Mouse (Mus musculus) thymus, postnatal 4 days (tissue): Measurements from ENCODE around the gene Kcnk4.
A peak's percentile ranks its signal among the peaks of the same experiment; 100 is the strongest.

Experiments used
- DNase-seq: peaks from one replicate; pipeline ENCODE4 v3.0.0; 2021

Kcnk4 gene

DNA sequence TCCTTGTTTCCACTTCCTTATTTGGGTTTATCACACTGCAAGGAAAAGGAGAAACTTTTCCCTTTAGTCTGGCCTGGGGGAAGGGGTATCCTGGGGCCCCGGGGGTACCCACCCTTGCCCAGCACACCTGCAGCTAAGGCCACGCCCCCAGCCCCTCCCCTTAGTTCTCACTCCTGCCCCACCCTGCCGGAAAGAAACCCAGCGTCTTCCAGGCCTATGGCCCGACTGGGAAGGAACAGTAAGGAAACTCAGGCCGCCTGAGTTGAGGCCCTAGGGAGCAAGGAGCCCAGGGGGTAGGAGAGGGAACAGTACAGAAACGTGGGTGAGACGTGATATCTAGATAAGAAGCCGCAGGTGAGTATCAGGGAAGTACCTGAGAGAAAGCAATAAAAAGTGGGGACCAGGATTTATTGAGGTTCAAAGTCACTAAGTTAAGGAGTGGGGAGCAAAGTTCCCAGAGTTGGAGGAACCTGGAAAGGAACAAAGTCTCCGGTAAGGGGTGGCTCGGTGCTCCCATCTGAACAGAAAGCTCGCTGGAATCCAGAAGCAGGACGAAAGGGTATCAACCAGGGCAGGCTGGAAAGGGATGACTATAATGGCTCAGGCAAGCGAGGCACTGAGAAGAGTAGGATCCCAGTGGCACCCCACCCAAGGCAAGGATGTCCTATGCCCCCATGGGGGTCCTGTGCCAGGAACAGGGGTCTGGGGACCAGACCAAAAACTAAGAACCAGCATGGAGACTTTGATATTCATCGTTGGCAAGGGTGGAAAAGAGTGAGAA, 34.4 kb upstream of the Kcnk4 start:
- DNase-seq, result peak; percentile 76

- DNase-seq, result no peak
Measured at GRCm38 (mm10) chr19:6956461-6956860, 22.1 kb upstream of the Kcnk4 start.

DNA sequence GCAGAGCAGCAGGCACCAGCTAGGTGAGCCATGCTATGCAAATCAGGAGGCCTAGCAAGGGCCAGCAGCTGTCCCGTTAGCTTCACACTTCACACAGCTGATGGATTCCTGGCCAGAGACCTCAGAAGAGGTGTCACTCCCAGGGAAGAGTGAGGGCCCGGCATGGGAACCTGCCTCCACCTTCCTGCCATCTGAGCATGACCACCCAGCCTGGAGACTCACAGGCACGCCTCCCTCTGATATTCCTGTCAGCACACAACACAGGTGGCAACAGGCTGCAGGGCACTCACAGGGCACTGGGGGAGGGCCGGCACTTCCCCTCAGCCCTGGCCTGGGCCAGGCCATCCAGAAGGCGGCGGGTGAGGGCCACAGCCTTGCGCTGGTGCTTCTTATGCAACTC, 21.1 kb upstream of the Kcnk4 start:
- DNase-seq, result no peak

DNA sequence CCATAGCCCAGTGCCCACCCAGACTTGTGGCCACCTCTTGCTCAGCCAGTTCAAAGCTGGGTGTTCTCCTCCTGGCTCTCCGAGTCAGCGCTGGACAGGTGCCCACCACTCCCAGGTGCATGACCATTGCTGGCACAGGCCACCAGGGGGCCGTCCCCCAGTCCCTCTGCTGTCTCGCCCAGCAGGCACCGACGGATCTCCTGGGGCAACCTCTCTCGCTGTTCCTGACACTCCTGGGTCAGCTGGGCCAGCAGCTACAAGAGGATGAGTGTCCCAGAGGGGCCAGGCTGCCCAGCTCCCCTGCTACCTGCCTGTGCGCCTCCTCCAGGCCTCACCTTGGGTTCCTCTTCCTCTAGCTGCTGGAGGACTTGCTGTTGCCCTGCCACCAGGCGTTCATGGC, 19.7 kb upstream of the Kcnk4 start:
- peak; percentile 67 for DNase-seq

GRCm38 (mm10) chr19:6952712-6953037, 18.4 kb upstream of the Kcnk4 start:
- DNase-seq, result peak; percentile 58

GRCm38 (mm10) chr19:6951994-6952711, 17.8 kb upstream of the Kcnk4 start:
- DNase-seq, result peak; percentile 74

DNA sequence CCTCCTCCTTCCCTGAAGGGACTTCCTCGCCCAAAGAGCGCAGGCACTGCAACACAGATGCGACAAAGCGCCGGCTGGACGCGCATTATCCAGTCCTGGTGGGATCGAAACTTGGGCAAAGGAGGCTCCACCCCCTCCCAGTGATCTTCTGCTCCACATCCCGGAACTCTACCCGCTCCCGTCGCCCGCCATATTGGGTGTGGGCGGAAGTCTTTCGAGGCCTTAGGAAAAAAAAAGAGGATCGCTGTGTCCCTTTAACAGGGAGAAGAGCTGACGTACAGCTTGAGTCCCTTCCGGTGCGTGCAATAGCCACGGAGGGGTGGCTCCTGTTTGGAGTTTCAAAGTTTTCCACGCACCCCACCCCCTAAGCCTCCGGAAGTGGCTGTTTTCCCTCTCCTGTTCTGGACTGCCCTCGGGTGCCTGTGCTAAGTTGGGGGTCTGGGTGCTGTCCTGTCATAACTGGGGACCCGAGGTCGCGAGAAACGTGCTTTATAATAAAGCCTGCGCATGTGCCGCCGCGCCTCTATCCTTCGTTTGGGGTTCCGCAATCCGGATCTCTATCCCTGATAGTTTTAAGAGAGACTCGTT, 17.2 kb upstream of the Kcnk4 start:
- peak; percentile 84 for DNase-seq

GRCm38 (mm10) chr19:6950613-6951153, 16.4 kb upstream of the Kcnk4 start:
- peak; percentile 64 for DNase-seq

DNA sequence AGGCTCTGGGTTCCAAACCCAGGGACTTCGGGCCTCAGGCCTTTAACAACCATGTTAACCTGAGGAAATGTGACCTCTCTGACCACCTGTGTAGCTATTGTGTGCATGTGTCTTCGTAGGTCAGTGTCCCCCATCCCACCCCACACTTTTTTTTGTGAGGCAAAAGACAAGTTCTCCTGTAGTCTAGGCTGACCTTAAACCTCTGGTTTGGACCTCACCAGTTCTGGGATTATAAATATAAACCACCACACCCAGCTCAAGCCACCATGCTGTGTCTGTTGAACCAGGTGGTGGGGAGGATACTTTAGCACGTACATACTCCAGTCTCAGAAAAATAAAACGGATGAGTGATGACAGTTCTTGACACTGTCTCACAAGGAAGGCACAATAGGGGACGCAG, 15.6 kb upstream of the Kcnk4 start:
- DNase-seq, result no peak

- no peak for DNase-seq
Measured at GRCm38 (mm10) chr19:6949532-6949931, 15.2 kb upstream of the Kcnk4 start.

- DNase-seq, result no peak
Measured at GRCm38 (mm10) chr19:6948186-6948585, 13.9 kb upstream of the Kcnk4 start.

GRCm38 (mm10) chr19:6947742-6948141, 13.4 kb upstream of the Kcnk4 start:
- no peak for DNase-seq

DNA sequence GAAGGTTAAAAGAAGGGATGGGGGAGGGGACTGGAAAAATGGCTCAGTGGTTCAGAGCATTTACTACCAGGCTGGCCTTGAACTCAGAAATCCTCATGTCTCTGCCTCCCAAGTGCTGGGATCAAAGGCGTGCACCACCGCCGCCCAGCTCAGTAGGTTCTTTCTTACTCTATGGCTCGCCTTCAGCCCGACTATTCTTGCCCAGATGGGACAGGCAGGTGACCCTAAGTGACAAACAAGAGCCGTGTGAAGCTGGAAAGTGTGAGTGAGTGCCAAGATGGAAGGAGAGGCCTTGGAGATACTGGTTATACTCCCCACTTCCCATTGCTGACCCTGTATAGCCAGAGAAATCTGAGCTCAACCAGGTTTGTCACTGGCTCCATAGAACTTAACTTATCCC, 9.4 kb upstream of the Kcnk4 start:
- no peak for DNase-seq

DNA sequence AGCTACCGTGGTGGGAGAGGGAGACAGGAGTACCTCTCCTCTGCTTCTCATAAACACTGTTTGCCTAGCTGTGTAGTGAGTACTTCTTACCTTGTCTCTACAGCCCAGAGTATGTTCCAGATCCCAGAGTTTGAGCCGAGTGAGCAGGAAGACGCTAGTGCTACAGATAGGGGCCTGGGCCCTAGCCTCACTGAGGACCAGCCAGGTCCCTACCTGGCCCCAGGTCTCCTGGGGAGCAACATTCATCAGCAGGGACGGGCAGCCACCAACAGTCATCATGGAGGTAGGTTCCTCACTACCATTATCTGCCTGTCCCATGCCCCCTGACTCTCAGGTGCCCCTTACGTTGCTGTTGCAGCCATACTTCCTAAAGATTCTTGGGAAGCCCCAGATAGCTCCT, 8.4 kb upstream of the Kcnk4 start:
- no peak for DNase-seq

DNA sequence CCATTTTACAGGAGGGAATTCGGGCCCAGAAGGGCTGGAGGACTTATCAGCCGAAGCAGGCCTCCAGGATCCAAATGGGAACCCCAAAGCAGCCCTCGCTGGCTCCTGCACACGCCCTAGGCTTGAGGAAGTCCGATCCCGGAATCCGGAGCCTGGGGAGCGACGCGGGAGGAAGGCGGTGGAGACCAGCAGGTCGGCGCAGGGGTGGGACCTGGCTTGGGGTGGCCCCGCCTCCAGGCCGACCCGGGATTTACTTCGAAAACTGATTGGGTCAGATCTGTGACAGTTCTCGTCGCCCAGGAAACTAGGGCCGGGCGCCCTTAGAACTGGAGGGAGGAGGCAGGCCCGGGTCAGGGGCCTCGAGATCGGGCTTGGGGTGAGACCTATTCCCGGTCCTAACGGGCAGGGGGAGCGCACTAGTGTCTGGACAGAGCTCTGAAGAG, 8.0 kb upstream of the Kcnk4 start, which contains the start of gene Gpr137:
Gpr137 (minus strand) TSS at position 232 of the 443 bp plus-strand sequence.
- DNase-seq, result peak; percentile 94

GRCm38 (mm10) chr19:6941372-6942248, 7.3 kb upstream of the Kcnk4 start, which contains the start of gene Bad:
Gene Bad, plus strand, starts transcription at chr19:6941861.
- peak; percentile 97 for DNase-seq

DNA sequence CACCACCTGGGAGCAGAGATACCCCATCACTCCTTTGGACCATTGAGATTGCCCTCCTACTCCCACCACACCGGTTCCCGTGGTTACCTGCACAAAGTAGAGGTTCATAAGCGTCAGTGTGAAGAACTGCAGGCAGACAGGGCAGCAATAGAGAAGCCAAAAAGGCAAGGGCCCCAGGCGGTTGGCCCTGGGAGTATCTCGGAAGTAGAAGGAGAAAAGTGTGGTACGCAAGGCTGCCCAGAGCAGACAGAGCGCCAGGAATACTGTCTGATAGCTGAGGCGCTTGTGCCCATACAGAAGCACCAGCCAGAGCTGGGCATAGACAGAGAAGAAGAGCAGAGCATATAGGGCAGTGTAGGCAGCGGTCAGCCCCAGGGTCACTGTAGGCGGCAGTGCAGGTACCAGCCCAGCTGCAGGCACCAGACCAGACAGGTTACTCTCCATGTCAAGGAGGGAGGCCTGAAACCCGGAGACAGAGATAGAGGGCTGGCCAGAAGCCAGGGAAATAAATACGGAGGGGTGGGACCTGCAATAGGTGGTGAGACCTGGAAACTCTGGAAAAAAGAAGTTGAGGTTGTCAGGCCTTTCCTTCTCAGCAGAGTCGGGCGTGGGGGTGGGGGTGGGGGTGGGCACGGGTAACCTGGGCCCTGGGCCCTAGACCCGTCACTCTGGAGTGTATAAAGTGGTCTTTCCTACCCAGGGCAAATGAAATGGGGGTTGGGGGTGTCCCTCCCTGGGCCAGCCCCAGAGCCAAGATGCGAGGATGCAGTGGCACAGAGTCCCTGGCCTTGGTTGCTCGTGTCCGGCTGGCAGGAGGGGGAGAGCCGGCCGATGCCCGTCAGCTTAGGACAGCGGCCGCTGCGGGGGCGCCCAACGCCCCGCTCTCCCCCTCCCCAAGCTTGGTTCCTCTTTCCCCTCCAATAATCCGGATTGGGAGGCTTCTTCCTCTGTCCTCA, 6.4 kb upstream of the Kcnk4 start:
- no peak for DNase-seq

GRCm38 (mm10) chr19:6939106-6940002, 5.0 kb upstream of the Kcnk4 start:
- DNase-seq, result no peak

DNA sequence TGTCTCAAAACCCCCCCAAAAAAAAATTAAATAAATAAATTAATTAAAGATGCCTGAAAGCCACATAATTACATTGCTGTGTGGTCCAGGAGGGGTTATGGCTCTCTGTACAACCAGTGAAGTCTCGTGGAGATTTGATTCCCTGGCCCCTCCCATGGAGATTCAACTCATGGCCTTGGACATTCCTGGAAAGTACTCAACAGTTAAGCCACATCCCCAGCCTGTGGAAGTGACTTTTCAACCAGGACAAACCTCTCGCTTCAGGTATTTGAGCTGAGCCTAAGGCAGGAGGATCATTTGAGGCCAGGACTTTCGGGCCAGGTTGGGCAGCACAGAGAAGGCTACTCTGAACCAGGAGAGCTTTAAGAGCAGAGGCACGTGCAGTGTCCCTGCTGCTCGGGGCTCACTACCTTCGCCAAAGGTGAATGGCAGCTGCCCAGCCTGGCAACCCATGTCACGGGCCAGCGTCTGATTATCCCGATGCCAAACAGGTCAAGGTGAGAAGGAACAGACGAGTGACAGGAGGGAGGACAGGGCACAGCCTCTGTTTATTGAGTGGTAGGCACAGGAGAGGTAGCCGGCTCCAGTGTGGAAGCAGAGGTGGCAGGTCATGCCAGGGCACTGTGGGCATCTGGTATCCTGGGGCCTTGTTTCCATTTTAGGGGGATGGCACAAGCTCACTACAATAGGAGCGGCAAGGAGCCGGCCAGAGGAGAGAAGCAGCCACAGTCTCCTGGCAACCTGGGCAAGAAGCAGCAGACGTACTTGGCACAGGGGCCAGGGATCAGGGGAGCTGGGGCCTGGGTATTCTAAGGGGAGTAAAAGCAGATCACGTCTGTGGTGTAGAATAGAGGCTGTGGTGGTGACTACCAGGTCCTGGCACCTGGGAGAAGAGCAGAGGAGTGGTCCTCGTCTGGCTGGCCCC, 3.5 kb upstream of the Kcnk4 start:
- DNase-seq, result no peak
